Mouse (Mus musculus) left cerebral cortex, postnatal 36 days (tissue): ENCODE measurements at regions not wholly inside any gene's neighbourhood (a gene's known extent, or its start where the extent isn't known, plus 50 kb on each side); places are given as distances from the start of the nearest gene placed in this dataset.

ENCODE experiments used
- DNase-seq, 2 experiments: peaks; one replicate each; pipeline ENCODE4 v3.0.0; 2021 to 2022; ENCODE audit warnings: low spot score in 2 of 2, mixed read lengths in 1 of 2
- intact Hi-C: fragments of 180-260 bp; cut with DNase I; formaldehyde crosslinking; loops from one replicate; pipeline ENCODE4 v1.15.1; 2025

DNA sequence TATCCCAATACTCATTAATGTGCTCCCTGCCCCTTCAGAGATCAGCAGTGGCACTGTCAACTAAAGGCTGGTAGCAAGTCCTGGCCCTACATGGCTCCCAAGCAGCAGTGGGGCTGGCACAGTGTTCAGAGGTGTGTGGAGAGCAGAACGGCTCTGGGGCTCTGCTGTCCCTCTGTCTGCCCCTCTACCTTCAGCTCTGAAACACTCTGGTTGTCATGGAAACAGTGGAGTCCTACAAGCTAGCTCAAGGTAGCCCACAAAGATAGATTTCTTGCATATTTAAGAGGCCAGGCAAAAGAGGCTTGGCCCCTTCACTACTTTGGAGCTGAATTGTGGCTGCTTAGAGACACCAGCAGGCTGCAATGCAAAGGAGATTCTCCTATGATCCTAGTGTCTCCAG lies 259.6 kb downstream of the Tcerg1l start:
- no peak for DNase-seq
- intact Hi-C loops: no loop called here

DNA sequence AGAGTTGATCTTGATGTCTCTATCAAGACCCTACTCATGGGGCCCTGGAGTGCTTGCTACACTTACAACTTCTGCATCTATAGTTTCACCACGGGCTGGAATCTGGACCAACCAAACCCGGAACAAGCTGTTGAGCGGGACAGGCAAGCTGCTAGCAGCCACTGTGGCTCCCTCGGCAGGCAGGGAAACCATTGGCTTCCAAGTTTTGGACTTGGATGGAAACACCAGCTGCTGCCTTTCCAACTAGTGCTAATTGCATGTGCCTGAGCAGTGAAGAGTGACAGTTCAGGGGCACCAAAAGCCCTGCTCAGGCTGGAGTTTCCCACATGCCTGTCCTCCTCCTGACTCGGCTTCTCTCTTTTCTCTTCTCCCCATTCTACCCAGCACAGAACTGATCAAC lies 257.8 kb downstream of the Tcerg1l start:
- intact Hi-C loops: no loop called here
- no peak for DNase-seq

DNA sequence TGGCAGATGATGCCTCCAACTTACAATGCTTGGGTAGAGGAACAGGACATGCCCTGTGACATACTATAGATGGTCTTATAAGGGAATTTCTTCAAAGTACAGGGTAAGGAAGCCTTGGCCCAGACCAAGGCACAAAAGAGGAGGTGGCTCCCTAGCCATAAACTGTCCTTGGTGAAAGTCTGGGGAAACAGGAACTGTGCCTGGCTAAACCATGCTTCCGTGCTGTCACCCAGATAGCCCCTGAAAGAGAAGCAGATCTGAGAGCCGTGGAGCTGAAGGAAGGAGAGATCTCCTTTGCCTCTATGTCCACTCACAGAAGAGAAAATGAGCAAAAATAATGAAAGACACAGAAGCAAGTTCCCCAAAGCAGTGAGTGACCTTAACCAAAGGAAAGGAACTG lies 248.0 kb downstream of the Tcerg1l start:
- intact Hi-C loops: no loop called here
- no peak for DNase-seq

DNA sequence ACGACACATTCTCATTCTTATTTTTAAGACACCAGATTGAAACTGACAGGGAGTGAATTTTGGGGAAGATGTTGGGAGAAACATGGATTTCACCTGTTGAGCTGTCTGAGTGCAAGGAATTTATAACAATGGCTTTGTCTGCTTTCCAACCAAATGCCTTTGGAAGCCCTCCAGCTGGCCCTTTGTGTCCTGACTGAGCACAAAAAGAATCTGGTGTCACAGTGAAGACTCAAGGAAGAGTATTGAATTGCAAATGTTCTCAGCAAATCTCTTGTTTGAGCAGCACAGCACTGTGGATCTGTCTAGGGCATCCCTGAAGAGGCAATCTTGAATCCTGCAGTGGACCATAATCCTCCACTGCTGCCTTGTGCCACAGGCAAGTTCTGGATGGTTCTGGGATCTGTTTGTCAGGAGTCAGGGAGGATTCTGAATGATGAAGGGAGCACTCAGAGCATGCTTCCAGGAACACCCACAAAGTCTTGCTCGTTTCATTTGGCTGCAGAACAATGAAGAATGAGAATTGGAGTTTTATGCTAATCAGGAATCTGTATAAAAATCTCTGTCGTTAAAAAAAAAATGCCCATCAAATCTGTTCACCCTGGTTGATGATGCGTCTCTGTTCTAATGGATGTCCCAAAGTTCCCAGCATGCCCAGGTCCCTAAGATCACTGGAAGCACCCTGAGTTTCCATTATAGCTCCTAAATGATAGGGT lies 243.9 kb downstream of the Tcerg1l start:
- DNase-seq: no peak
- intact Hi-C loops: no loop called here
